Mouse (Mus musculus) c-Kit-positive CD71-positive TER-119-positive erythroid progenitor cells, embryonic 14.5 days (primary cell): ENCODE results near the gene Nptn.

ENCODE experiments used
- DNase-seq: peaks from one replicate; pipeline ENCODE4 v3.0.0-alpha.2; 2013; ENCODE audit warnings: low spot score

The Nptn gene

GRCm38 (mm10) chr9:58581958-58582540 lies at the start of gene Nptn:
Gene Nptn, plus strand, starts transcription at chr9:58582240.
- DNase-seq, result peak; percentile 97

- no peak for DNase-seq
Measured at GRCm38 (mm10) chr9:58533322-58533721, 48.7 kb upstream of the Nptn start.

- peak; percentile 54 for DNase-seq
Measured at GRCm38 (mm10) chr9:58534766-58535165, 47.3 kb upstream of the Nptn start.

- DNase-seq, result no peak
Measured at GRCm38 (mm10) chr9:58535447-58536134, 46.4 kb upstream of the Nptn start.

GRCm38 (mm10) chr9:58537774-58538173 lies 44.3 kb upstream of the Nptn start:
- no peak for DNase-seq

GRCm38 (mm10) chr9:58539886-58540285 lies 42.2 kb upstream of the Nptn start:
- peak; percentile 68 for DNase-seq

- no peak for DNase-seq
Measured at GRCm38 (mm10) chr9:58541895-58542338, 40.1 kb upstream of the Nptn start.

- DNase-seq, result no peak
Measured at GRCm38 (mm10) chr9:58544879-58545324, 37.1 kb upstream of the Nptn start.

GRCm38 (mm10) chr9:58545428-58545827 lies 36.6 kb upstream of the Nptn start:
- no peak for DNase-seq

GRCm38 (mm10) chr9:58546630-58547360 lies 35.2 kb upstream of the Nptn start:
- no peak for DNase-seq

- DNase-seq, result no peak
Measured at GRCm38 (mm10) chr9:58548897-58549296, 33.1 kb upstream of the Nptn start.

- DNase-seq, result no peak
Measured at GRCm38 (mm10) chr9:58549694-58550093, 32.3 kb upstream of the Nptn start.

GRCm38 (mm10) chr9:58550928-58551327 lies 31.1 kb upstream of the Nptn start:
- DNase-seq, result no peak

GRCm38 (mm10) chr9:58552083-58552482 lies 30.0 kb upstream of the Nptn start:
- DNase-seq, result no peak

- no peak for DNase-seq
Measured at GRCm38 (mm10) chr9:58554056-58554907, 27.8 kb upstream of the Nptn start.

GRCm38 (mm10) chr9:58554908-58555684 lies 26.9 kb upstream of the Nptn start, which contains the start of gene Cd276:
Gene Cd276, minus strand, starts transcription at chr9:58555437.
- DNase-seq, result no peak

- no peak for DNase-seq
Measured at GRCm38 (mm10) chr9:58555685-58556414, 26.2 kb upstream of the Nptn start.

GRCm38 (mm10) chr9:58556627-58557026 lies 25.4 kb upstream of the Nptn start:
- no peak for DNase-seq

GRCm38 (mm10) chr9:58557457-58558455 lies 24.3 kb upstream of the Nptn start:
- DNase-seq, result no peak
